Mouse (Mus musculus): ENCODE data around the gene Larp7.

Gene Larp7

GRCm38 (mm10) chr3:127552973-127553719 is at the start of gene Larp7, which contains the start of gene Zgrf1:
Gene Larp7 (minus strand): TSS chr3:127553349.
Gene Zgrf1 (plus strand): TSS chr3:127553489.
- DNase-seq (ENCODE audit: inconsistent age in 2 of 2, low spot score in 1 of 2) = peak; percentile 99

- DNase-seq (ENCODE audit: inconsistent age in 2 of 2, low spot score in 1 of 2) = no peak
Measured at GRCm38 (mm10) chr3:127597136-127597535, 44.0 kb upstream of the Larp7 start.

DNA sequence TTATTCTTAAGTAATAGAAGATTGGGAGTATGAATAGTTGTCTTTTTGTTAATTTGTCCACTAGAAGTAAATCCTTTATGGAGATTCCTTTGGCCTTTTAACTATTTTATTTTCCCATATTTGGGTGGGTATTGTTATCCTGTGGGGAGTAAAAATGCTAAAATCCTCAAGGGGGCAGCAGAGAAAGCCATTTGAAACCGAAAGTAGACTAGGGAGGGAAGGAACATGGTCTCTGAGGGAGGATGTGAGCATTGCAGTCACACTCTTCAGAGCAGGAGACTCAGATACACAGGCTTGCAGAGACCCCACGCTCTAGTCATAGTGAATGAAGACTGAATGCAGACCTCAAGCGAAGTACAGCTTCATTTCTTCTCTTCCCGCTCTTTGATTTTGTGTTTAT is 19.4 kb upstream of the Larp7 start:
- peak; percentile 37 to 84 for DNase-seq (ENCODE audit: inconsistent age in 2 of 2, low spot score in 1 of 2)

- DNase-seq (ENCODE audit: inconsistent age in 2 of 2, low spot score in 1 of 2) = no peak
Measured at GRCm38 (mm10) chr3:127565129-127565528, 12.0 kb upstream of the Larp7 start.

- no peak for DNase-seq (ENCODE audit: inconsistent age in 2 of 2, low spot score in 1 of 2)
Measured at GRCm38 (mm10) chr3:127562974-127563373, 9.8 kb upstream of the Larp7 start.

DNA sequence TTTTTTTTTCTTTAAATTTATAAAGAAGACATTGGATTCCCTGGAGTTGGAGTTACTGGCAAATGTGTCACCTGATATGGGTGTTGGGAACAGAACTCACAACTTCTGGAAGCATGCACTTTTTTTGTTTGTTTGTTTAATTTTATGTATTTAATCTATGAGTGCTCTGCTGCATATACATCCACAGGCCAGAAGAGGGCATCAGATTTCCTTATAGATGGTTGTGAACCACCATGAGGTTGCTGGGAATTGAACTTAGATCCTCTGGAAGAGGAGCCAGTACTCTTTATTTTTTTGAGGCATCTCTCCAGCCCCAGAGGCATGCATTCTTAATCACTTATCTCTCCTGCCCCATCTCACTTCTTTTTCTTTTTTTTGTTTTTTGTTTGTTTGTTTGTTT is 5.1 kb upstream of the Larp7 start:
- DNase-seq (ENCODE audit: inconsistent age in 2 of 2, low spot score in 1 of 2) = no peak

DNA sequence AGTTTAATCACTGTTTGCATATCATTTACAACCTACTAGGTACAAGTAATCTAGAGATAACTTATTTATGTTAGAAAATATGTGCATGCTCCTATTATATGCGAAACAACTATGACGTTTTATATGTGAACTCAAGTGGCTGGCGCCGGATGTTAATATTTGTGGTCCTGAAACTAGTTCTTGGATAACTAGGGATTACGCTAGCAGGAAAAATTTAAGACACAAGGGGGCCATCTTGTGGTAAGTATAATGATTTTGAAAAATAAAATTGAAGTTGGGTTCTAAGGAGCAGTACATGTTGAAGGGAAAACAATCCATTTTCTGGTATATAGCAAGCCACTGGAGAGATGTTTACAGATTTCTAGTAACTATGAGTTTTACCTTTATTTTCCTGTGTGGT is 1.6 kb upstream of the Larp7 start:
- DNase-seq (ENCODE audit: inconsistent age in 2 of 2, low spot score in 1 of 2) = no peak

- DNase-seq (ENCODE audit: inconsistent age in 2 of 2, low spot score in 1 of 2) = no peak
Measured at GRCm38 (mm10) chr3:127553720-127554043, 533 bp upstream of the Larp7 start.

GRCm38 (mm10) chr3:127552434-127552972 is 646 bp downstream of the Larp7 start:
- DNase-seq (ENCODE audit: inconsistent age in 2 of 2, low spot score in 1 of 2) = no peak

- peak; percentile 14 to 58 for DNase-seq (ENCODE audit: inconsistent age in 2 of 2, low spot score in 1 of 2)
Measured at GRCm38 (mm10) chr3:127547882-127548281, 5.3 kb downstream of the Larp7 start.

DNA sequence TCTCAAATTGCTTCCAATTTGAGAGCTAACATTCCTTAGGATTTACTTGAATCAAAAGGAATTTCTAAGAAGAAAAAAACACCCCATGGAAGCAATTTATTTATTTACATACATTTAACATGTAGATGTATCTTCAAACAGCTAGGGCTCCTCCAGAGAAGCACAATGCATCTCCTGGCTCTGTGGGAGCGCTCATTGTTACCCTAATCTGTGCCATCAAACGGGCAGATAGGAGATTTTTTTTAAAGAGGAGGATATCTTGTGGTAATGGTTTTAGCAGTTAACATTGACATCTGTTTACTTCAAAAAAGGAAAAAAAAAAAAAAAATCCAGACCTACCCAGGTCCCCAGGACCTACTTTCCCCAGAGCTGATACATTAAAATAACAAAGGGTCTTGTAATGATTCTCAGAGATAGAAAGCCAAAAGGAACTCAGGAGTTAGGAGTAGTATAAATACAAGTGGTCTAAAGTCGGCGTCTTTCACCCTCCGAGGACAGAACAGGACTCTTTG is 8.5 kb downstream of the Larp7 start:
- no peak for DNase-seq (ENCODE audit: inconsistent age in 2 of 2, low spot score in 1 of 2)

DNA sequence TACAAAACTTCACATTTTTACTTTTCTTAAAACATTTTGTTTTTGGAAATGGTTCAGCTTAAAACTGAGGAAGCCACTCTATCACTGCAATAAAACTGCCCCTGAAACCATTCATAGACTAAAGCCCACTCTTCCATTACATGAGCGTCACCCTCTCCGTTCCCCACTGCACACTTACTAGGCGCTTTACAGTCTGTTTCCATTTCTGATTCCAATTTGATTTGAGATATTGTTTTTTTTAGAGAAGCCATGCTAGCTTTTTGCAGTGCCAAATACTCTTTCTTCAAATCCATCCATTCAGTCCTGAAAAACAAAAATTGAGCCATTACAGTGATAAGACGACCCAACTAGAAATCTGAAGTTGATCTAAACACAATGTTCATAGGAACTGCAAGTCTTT is 9.2 kb downstream of the Larp7 start:
- no peak for DNase-seq (ENCODE audit: inconsistent age in 2 of 2, low spot score in 1 of 2)

DNA sequence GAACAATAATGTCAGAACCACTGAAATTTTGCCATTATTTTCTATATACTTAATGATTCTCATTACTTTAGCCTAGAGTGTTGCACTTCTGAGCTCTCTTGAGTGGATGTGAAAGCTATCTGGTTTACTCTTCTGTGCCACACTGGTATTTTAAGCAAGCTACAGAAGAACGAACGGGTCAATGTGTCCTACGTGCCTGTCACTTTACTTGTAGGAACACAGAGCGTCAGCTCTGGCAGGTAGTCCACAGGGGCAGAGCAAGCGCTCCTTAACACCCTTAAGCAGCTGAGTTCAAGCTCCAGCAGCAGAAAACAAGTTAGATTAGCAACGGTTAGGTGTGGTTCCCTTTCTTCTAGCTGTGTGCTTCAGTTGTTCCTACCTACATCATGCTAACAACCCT is 14.0 kb downstream of the Larp7 start:
- DNase-seq (ENCODE audit: inconsistent age in 2 of 2, low spot score in 1 of 2) = no peak

GRCm38 (mm10) chr3:127530293-127530692 is 22.9 kb downstream of the Larp7 start:
- no peak for DNase-seq (ENCODE audit: inconsistent age in 2 of 2, low spot score in 1 of 2)

- no peak for DNase-seq (ENCODE audit: inconsistent age in 2 of 2, low spot score in 1 of 2)
Measured at GRCm38 (mm10) chr3:127529824-127530223, 23.3 kb downstream of the Larp7 start.

GRCm38 (mm10) chr3:127529210-127529609 is 23.9 kb downstream of the Larp7 start:
- no peak for DNase-seq (ENCODE audit: inconsistent age in 2 of 2, low spot score in 1 of 2)

GRCm38 (mm10) chr3:127527465-127528034 is 25.6 kb downstream of the Larp7 start:
- DNase-seq (ENCODE audit: inconsistent age in 2 of 2, low spot score in 1 of 2) = peak in 1 of 2 experiments; percentile 56

DNA sequence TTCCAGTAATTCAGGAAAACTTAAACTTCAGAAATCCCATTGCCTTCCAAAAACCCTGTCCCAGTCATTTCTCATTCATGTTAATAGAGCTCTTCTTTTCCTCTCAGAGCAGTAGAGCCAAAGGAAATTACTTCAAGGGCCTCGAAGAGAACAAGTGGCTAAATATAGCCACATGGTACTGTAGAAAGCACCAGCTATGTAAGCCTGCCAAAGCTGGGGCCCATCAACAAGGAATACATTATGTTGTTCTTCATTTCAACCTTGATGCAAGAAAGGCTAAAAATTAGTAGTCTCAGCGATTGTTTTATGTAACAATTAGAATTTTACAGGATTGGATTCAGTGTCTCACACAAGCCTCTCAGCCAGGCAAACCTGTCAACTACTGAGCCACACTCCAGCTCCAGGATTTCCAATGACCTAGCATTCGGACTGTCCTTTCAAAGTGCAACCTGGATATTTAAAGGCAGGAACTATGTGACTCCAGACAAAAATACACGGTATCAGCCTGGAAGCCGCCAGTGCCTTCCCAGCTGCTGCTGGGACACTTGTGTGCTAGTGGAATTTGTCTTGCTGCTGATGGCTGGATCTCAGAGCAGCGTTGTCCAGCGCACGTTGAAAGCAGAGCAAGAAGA is 27.8 kb downstream of the Larp7 start:
- no peak for DNase-seq (ENCODE audit: inconsistent age in 2 of 2, low spot score in 1 of 2)

GRCm38 (mm10) chr3:127521156-127521555 is 32.0 kb downstream of the Larp7 start:
- peak in 1 of 2 experiments; percentile 36 for DNase-seq (ENCODE audit: inconsistent age in 2 of 2, low spot score in 1 of 2)

- DNase-seq (ENCODE audit: inconsistent age in 2 of 2, low spot score in 1 of 2) = peak in 1 of 2 experiments; percentile 61
Measured at GRCm38 (mm10) chr3:127520300-127520699, 32.8 kb downstream of the Larp7 start.

DNA sequence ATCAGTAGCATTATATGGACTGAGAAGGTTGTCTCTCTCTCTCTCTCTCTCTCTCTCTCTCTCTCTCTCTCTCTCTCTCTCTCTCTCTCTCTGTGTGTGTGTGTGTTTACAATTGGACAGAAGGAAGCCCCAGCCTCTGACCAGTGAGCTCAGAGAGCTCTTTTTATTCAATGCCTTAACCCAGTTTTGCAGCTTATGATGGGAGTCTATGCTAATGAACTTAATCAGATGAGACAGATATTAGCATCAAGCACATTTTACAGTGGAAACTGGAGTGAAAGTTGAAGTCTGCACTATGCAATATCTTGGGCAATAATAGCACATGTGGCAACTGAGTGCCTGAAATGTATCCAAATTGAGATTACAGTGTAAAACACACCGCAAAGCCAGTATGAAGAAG is 37.9 kb downstream of the Larp7 start:
- DNase-seq (ENCODE audit: inconsistent age in 2 of 2, low spot score in 1 of 2) = peak in 1 of 2 experiments; percentile 36

DNA sequence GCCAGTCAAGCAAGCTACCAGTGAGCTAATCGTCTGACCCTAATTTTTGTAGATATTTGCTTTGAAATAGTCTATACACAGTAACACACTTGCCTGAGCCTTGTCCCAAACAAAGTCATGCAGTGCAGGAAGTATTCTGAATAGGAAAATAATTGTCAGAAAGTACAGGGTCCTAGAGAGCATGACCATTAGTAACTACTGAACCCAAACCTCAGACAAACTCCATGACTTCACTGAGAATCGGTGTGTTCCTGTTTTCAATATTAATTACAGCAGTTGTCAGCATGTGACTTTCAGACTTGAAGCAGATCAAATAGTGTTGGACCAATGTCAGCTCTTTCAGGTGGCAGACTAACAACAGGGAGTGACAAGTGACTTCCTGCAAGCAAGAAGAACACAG is 39.5 kb downstream of the Larp7 start:
- peak in 1 of 2 experiments; percentile 32 for DNase-seq (ENCODE audit: inconsistent age in 2 of 2, low spot score in 1 of 2)
